Comparison of ENCODE assay signal across 25 mouse cellular contexts in genomic region chr3:119512596-119512995, GRCm38 (mm10).
DNase-seq lines count a peak whose midpoint lies in the region; ATAC-seq and TF ChIP-seq lines count a peak whose summit lies in the region.
"Had no signal": no experiment of that assay in that cellular context is flagged by ENCODE, and none has a peak within 500 bp of the region (broad histone marks: within the 10 kb centered on the region; RNA-seq: fewer than 3 reads in every experiment).

No protein-coding gene starts in this region.

- H3K4me3 ChIP-seq in kidney, embryonic 15.5 days (replicated peaks): no peak overlapping the region
- no peak overlapping the region for H3K4me3 ChIP-seq in kidney, postnatal 0 days (replicated peaks; ENCODE audit: low read depth, low read length)
- no peak overlapping the region for H3K4me3 ChIP-seq in lung, embryonic 16.5 days (ENCODE audit: low read length)
- H3K4me3 ChIP-seq: embryonic facial prominence, embryonic 10.5 days; embryonic facial prominence, embryonic 12.5 days; forebrain, embryonic 13.5 days had no signal

- H3K9ac ChIP-seq in kidney, embryonic 15.5 days: no peak overlapping the region
- H3K9ac ChIP-seq in kidney, postnatal 0 days (ENCODE audit: low read depth, low read length): no peak overlapping the region
- H3K9ac ChIP-seq in lung, embryonic 16.5 days (ENCODE audit: low read length): no peak overlapping the region
- H3K9ac ChIP-seq: embryonic facial prominence, embryonic 12.5 days; forebrain, embryonic 13.5 days had no signal

- ATAC-seq in kidney, embryonic 15.5 days (replicated peaks; ENCODE audit: low FRiP score): peak; percentile 65; the same call in 1 of the 2 replicates
- no peak for ATAC-seq in kidney, postnatal 0 days (replicated peaks; ENCODE audit: low FRiP score, low read depth)
- peak; percentile 43; the same call in 1 of the 2 replicates for ATAC-seq in lung, embryonic 16.5 days (ENCODE audit: low read depth)
- ATAC-seq: activated CD4-positive, CD25-positive, alpha-beta regulatory T cell, adult 4 months; CD4-positive, CD25-positive, alpha-beta regulatory T cell, adult 4 months; forebrain, embryonic 13.5 days; Patski had no signal

- no peak overlapping the region for H3K27ac ChIP-seq in kidney, embryonic 15.5 days
- H3K27ac ChIP-seq in kidney, postnatal 0 days: no peak overlapping the region
- no peak overlapping the region for H3K27ac ChIP-seq in lung, embryonic 16.5 days (ENCODE audit: low read length)
- H3K27ac ChIP-seq: embryonic facial prominence, embryonic 10.5 days; embryonic facial prominence, embryonic 12.5 days; forebrain, embryonic 13.5 days had no signal

- H3K9me3 ChIP-seq in kidney, embryonic 15.5 days (replicated peaks): no peaks in the 10 kb centered on the region
- no peaks in the 10 kb centered on the region for H3K9me3 ChIP-seq in kidney, postnatal 0 days (replicated peaks; ENCODE audit: low read length)
- H3K9me3 ChIP-seq in lung, embryonic 16.5 days (ENCODE audit: control insufficient read depth, low read length): no peaks in the 10 kb centered on the region
- H3K9me3 ChIP-seq: embryonic facial prominence, embryonic 10.5 days; embryonic facial prominence, embryonic 12.5 days; forebrain, embryonic 13.5 days had no signal

- no peaks in the 10 kb centered on the region for H3K27me3 ChIP-seq in kidney, embryonic 15.5 days
- no peaks in the 10 kb centered on the region for H3K27me3 ChIP-seq in kidney, postnatal 0 days (ENCODE audit: insufficient read depth, low read length)
- no peaks in the 10 kb centered on the region for H3K27me3 ChIP-seq in lung, embryonic 16.5 days (ENCODE audit: control insufficient read depth, insufficient read depth, low read depth, low read length)
- H3K27me3 ChIP-seq: CH12.LX; embryonic facial prominence, embryonic 12.5 days; forebrain, embryonic 13.5 days; Patski had no signal

- WGBS in kidney, embryonic 15.5 days: 27% methylated on average over 2 of the region's 2 CpGs
- WGBS in kidney, postnatal 0 days: 31% methylated on average over 2 of the region's 2 CpGs
- 66% methylated on average over 2 of the region's 2 CpGs for WGBS in lung, embryonic 16.5 days

- H3K36me3 ChIP-seq in kidney, embryonic 15.5 days: no peaks in the 10 kb centered on the region
- H3K36me3 ChIP-seq in kidney, postnatal 0 days (ENCODE audit: insufficient read depth, low read length): no peaks in the 10 kb centered on the region
- H3K36me3 ChIP-seq in lung, embryonic 16.5 days (ENCODE audit: control insufficient read depth, insufficient read depth, low read length): no peaks in the 10 kb centered on the region
- H3K36me3 ChIP-seq: embryonic facial prominence, embryonic 10.5 days; embryonic facial prominence, embryonic 12.5 days; G1E had no signal

- DNase-seq in kidney, adult 11 months: peak; percentile 3
- no peak for DNase-seq in kidney, postnatal 36 days
- no peak for DNase-seq in kidney, adult 18-20 months
- peak; percentile 45 for DNase-seq in kidney, postnatal 0 days (ENCODE audit: low spot score)
- no peak for DNase-seq in kidney, postnatal 10 days
- no peak for DNase-seq in lung, postnatal 10 days
- DNase-seq: adrenal gland, adult 8-10 months; adrenal gland, postnatal 14 days; adrenal gland, postnatal 36 days; B cell, adult 2 months; cerebellum, adult 11-12 months; cerebellum, adult 2 months; cerebellum, adult 9-10 months; cerebellum, postnatal 10 days; cerebellum, postnatal 25 days had no signal

- H3K4me1 ChIP-seq in kidney, embryonic 15.5 days: 0 out of 2 replicates have a peak, but pooled peaks cover 2% of the 10 kb centered on the region
- no peaks in the 10 kb centered on the region for H3K4me1 ChIP-seq in kidney, postnatal 0 days (replicated peaks; ENCODE audit: insufficient read depth, low read length)
- H3K4me1 ChIP-seq in lung, embryonic 16.5 days (replicated peaks; ENCODE audit: control insufficient read depth, insufficient read depth, low read length): no peaks in the 10 kb centered on the region; the same call in 1 of the 2 replicates
- H3K4me1 ChIP-seq: embryonic facial prominence, embryonic 12.5 days; forebrain, embryonic 13.5 days had no signal

- TF ChIP-seq CTCF in kidney, postnatal 0 days (IDR thresholded peaks at IDR 0.05; ENCODE audit: low read depth): no peak

- no peak overlapping the region for H3K4me2 ChIP-seq in kidney, embryonic 15.5 days
- H3K4me2 ChIP-seq in kidney, postnatal 0 days (ENCODE audit: low read length): no peak overlapping the region
- no peak overlapping the region for H3K4me2 ChIP-seq in lung, embryonic 16.5 days (ENCODE audit: low read depth, low read length)
- H3K4me2 ChIP-seq: embryonic facial prominence, embryonic 12.5 days; forebrain, embryonic 13.5 days had no signal

Comparison
In these comparisons a context has a peak if more than half of its experiments do, and no peak if none do; other contexts are left out.
1. DNase-seq: peak in kidney, adult 11 months (single experiment) and kidney, postnatal 0 days (single experiment); none in kidney, postnatal 36 days (0 of 2), kidney, adult 18-20 months (single experiment), kidney, postnatal 10 days (single experiment) and lung, postnatal 10 days (single experiment).